Mouse (Mus musculus) lung, embryonic 15.5 days (tissue): Measurements from ENCODE around the gene Aspg. TPM values are rescaled to one million over a fixed set of nuclear protein-coding genes. Genes with fewer than 3 reads are reported as not detected.

ENCODE experiments used
- microRNA counts: library from miRNA; unstranded; fragments of <30 nt; microRNA quantifications from one replicate; lab custom pipeline; 2016
- microRNA-seq: library from miRNA; unstranded; fragments of <30 nt; microRNA quantifications from one replicate; pipeline ENCODE4, GENCODE M21; 2016
- polyA plus RNA-seq: library from polyadenylated mRNA; unstranded; fragments of >200 nt; fragmentation: Nextera tagmentation; extraction: Ambion mirVana; gene quantifications from 2 replicates; pipeline ENCODE4 v1.2.1, GENCODE M21; 2015

Gene Aspg
- polyA plus RNA-seq, 1 experiment from 2014 or later = 3.4 TPM

MicroRNA genes within 50 kb of the gene (microRNA counts, 519-probe panel; counts per million panel counts)
- microRNA mmu-miR-203 (lab: Ali Mortazavi, UCI) = 2,825 counts per million, percentile 74 among the panel's probes with 10 or more counts

Small RNAs within 50 kb of the gene (microRNA-seq; reads per million reads assigned to microRNA genes)
- 2,108 reads per million, percentile 83 among the genes with 10 or more reads in this experiment for gene Mir203
- gene Mir3073a = not detected
- gene Mir3073b = not detected

Other genes starting within 250 kb of the Aspg start
- gene Ppp1r13b, start 198.6 kb upstream of the Aspg start, polyA plus RNA-seq = 23.1 and 25.6 TPM in 2 replicates
- 634 and 662 TPM in 2 replicates for gene Atp5mpl, start 139.7 kb upstream of the Aspg start, polyA plus RNA-seq
- gene Tdrd9, start 135.1 kb upstream of the Aspg start, polyA plus RNA-seq = 0.06 TPM in 1 of 2 replicates, not detected in the other
- not detected in 2 replicates for gene Rd3l, start 125.4 kb upstream of the Aspg start, polyA plus RNA-seq
- 3.0 and 3.2 TPM in 2 replicates for gene Kif26a, start 39.5 kb downstream of the Aspg start, polyA plus RNA-seq